In the genomic region with DNA sequence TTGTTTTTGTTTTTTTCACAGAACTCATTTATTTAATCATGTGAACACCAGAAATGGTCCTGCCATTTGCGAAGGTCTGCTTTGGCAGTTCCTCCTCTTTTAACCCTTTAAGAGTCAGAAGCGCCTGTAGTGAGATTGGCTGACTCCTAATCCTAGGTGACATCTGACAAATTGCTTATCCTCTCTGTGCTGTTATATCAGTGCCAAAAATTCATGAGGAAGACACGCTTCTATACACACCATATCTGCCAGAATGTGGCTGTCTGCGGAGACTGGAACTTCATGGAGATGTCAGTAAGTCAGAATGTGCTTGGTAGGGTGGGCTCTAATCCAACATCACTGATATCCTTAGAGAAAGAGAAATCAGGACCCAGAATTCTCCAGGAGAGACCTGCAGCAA, we compare ENCODE assay signal across 21 mouse cellular contexts.
DNase-seq lines count a peak whose midpoint lies in the region; ATAC-seq and TF ChIP-seq lines count a peak whose summit lies in the region.
"Had no signal": no experiment of that assay in that cellular context is flagged by ENCODE, and none has a peak within 500 bp of the region (broad histone marks: within the 10 kb centered on the region; RNA-seq: fewer than 3 reads in every experiment).

No protein-coding gene starts in this region.

- H3K27ac ChIP-seq in hindbrain, postnatal 0 days, result no peak overlapping the region
- no peak overlapping the region for H3K27ac ChIP-seq in hindbrain, embryonic 13.5 days
- no peak overlapping the region for H3K27ac ChIP-seq in midbrain, postnatal 0 days (ENCODE audit: low read depth, low read length)
- H3K27ac ChIP-seq in midbrain, embryonic 16.5 days (ENCODE audit: low read length), result no peak overlapping the region

- no peak for TF ChIP-seq CTCF in hindbrain, postnatal 0 days (IDR thresholded peaks at IDR 0.05; ENCODE audit: low read depth)
- no peak for TF ChIP-seq CTCF in midbrain, postnatal 0 days (IDR thresholded peaks at IDR 0.05)

- peak; percentile 53 to 57 for DNase-seq in cerebellum, postnatal 10 days
- DNase-seq in cerebellum, postnatal 36 days, result no peak
- peak; percentile 57 for DNase-seq in hindbrain, postnatal 0 days (ENCODE audit: low spot score)
- DNase-seq in midbrain, postnatal 0 days (ENCODE audit: low spot score), result peak; percentile 46
- DNase-seq: adrenal gland, adult 2 months; adrenal gland, adult 8-10 months; adrenal gland, postnatal 10 days; adrenal gland, postnatal 14 days; adrenal gland, postnatal 25 days; adrenal gland, postnatal 36 days; B cell, adult 2 months; cerebellum, adult 11 months; cerebellum, adult 11-12 months; cerebellum, adult 18-20 months had no signal

- no peaks in the 10 kb centered on the region for H3K4me1 ChIP-seq in hindbrain, postnatal 0 days (ENCODE audit: insufficient read depth, low read length)
- no peaks in the 10 kb centered on the region for H3K4me1 ChIP-seq in hindbrain, embryonic 13.5 days (replicated peaks)
- H3K4me1 ChIP-seq in midbrain, postnatal 0 days (ENCODE audit: insufficient read depth, low read length), result 0 out of 2 replicates have a peak, but pooled peaks cover 3% of the 10 kb centered on the region
- H3K4me1 ChIP-seq in midbrain, embryonic 16.5 days (ENCODE audit: control insufficient read depth, insufficient read depth, low read length), result no peaks in the 10 kb centered on the region

- WGBS in hindbrain, postnatal 0 days, result 59% methylated on average over 4 of the region's 4 CpGs
- 80% methylated on average over 4 of the region's 4 CpGs for WGBS in hindbrain, embryonic 13.5 days
- 78% methylated on average over 4 of the region's 4 CpGs for WGBS in midbrain, postnatal 0 days
- 85% methylated on average over 4 of the region's 4 CpGs for WGBS in midbrain, embryonic 16.5 days

- H3K9ac ChIP-seq in hindbrain, postnatal 0 days (replicated peaks; ENCODE audit: low read length), result no peak overlapping the region
- H3K9ac ChIP-seq in hindbrain, embryonic 13.5 days, result no peak overlapping the region
- no peak overlapping the region for H3K9ac ChIP-seq in midbrain, postnatal 0 days (replicated peaks; ENCODE audit: low read length, poor library complexity, severe bottlenecking)
- no peak overlapping the region for H3K9ac ChIP-seq in midbrain, embryonic 16.5 days (ENCODE audit: low read depth, low read length)

- no peaks in the 10 kb centered on the region for H3K27me3 ChIP-seq in hindbrain, postnatal 0 days (ENCODE audit: insufficient read depth, low read length)
- no peaks in the 10 kb centered on the region for H3K27me3 ChIP-seq in hindbrain, embryonic 13.5 days
- no peaks in the 10 kb centered on the region for H3K27me3 ChIP-seq in midbrain, postnatal 0 days (ENCODE audit: insufficient read depth, low read length)
- H3K27me3 ChIP-seq in midbrain, embryonic 16.5 days (ENCODE audit: control insufficient read depth, insufficient read depth, low read depth, low read length), result no peaks in the 10 kb centered on the region
- H3K27me3 ChIP-seq: CH12.LX, Patski had no signal

- no peak overlapping the region for H3K4me3 ChIP-seq in hindbrain, postnatal 0 days (ENCODE audit: low read length)
- no peak overlapping the region for H3K4me3 ChIP-seq in hindbrain, embryonic 13.5 days
- H3K4me3 ChIP-seq in midbrain, postnatal 0 days (ENCODE audit: low read depth, low read length), result no peak overlapping the region
- H3K4me3 ChIP-seq in midbrain, embryonic 16.5 days (ENCODE audit: low read depth, low read length), result no peak overlapping the region

- H3K4me2 ChIP-seq in hindbrain, postnatal 0 days (ENCODE audit: low read depth, low read length), result no peak overlapping the region
- no peak overlapping the region for H3K4me2 ChIP-seq in hindbrain, embryonic 13.5 days
- no peak overlapping the region for H3K4me2 ChIP-seq in midbrain, postnatal 0 days (ENCODE audit: low read depth, low read length, poor library complexity, severe bottlenecking)
- no peak overlapping the region for H3K4me2 ChIP-seq in midbrain, embryonic 16.5 days (ENCODE audit: low read length)

- no peaks in the 10 kb centered on the region for H3K9me3 ChIP-seq in hindbrain, postnatal 0 days (ENCODE audit: low read length)
- H3K9me3 ChIP-seq in hindbrain, embryonic 13.5 days, result no peaks in the 10 kb centered on the region
- H3K9me3 ChIP-seq in midbrain, postnatal 0 days (ENCODE audit: low read length), result no peaks in the 10 kb centered on the region
- H3K9me3 ChIP-seq in midbrain, embryonic 16.5 days (replicated peaks; ENCODE audit: control insufficient read depth, low read length, poor library complexity, severe bottlenecking), result no peaks in the 10 kb centered on the region
- H3K9me3 ChIP-seq: G1E had no signal

- no peak for ATAC-seq in hindbrain, postnatal 0 days
- no peak for ATAC-seq in hindbrain, embryonic 13.5 days (ENCODE audit: low FRiP score)
- ATAC-seq in midbrain, postnatal 0 days (ENCODE audit: low FRiP score), result no peak
- no peak for ATAC-seq in midbrain, embryonic 16.5 days
- ATAC-seq: activated CD4-positive, CD25-positive, alpha-beta regulatory T cell, adult 4 months; CD4-positive, CD25-positive, alpha-beta regulatory T cell, adult 4 months; Patski had no signal

- no peaks in the 10 kb centered on the region for H3K36me3 ChIP-seq in hindbrain, postnatal 0 days (ENCODE audit: insufficient read depth, low read length)
- no peaks in the 10 kb centered on the region for H3K36me3 ChIP-seq in hindbrain, embryonic 13.5 days
- H3K36me3 ChIP-seq in midbrain, postnatal 0 days (ENCODE audit: insufficient read depth, low read length), result no peaks in the 10 kb centered on the region
- no peaks in the 10 kb centered on the region for H3K36me3 ChIP-seq in midbrain, embryonic 16.5 days (ENCODE audit: control insufficient read depth, insufficient read depth, low read length)
- H3K36me3 ChIP-seq: G1E had no signal

Comparison
In these comparisons a context has a peak if more than half of its experiments do, and no peak if none do; other contexts are left out.
1. DNase-seq: peak in cerebellum, postnatal 10 days (2 of 2), hindbrain, postnatal 0 days (single experiment) and midbrain, postnatal 0 days (single experiment); none in cerebellum, postnatal 36 days (0 of 2).